In genomic region chr15:27495981-27496401, GRCm38 (mm10) we compare ENCODE assay signal across 10 mouse cellular contexts. TPM values are rescaled to one million over a fixed set of nuclear protein-coding genes. Genes with fewer than 3 reads are reported as not detected.
A peak's percentile ranks its signal among the peaks of the same experiment; 100 is the strongest.
DNase-seq lines count a peak whose midpoint lies in the region; ATAC-seq and TF ChIP-seq lines count a peak whose summit lies in the region.
"Had no signal": no experiment of that assay in that cellular context is flagged by ENCODE, and none has a peak within 500 bp of the region (broad histone marks: within the 10 kb centered on the region; RNA-seq: fewer than 3 reads in every experiment).

No protein-coding gene starts in this region.

- H3K27ac ChIP-seq in forebrain, embryonic 14.5 days (ENCODE audit: low read depth, low read length) = peak overlapping the region; percentile 27; the same call in 1 of the 2 replicates
- H3K27ac ChIP-seq in forebrain, embryonic 13.5 days = no peak overlapping the region
- H3K27ac ChIP-seq in bone marrow, adult 2 months (ENCODE audit: control insufficient read depth, insufficient read depth, low read depth, low read length, poor library complexity) = peak overlapping the region; percentile 50; the same call in 1 of the 2 replicates
- peak overlapping the region; percentile 44; the same call in 1 of the 2 replicates for H3K27ac ChIP-seq in forebrain, embryonic 15.5 days (replicated peaks)
- peak overlapping the region; percentile 96 for H3K27ac ChIP-seq in liver, embryonic 15.5 days (replicated peaks)

- H3K27me3 ChIP-seq in forebrain, embryonic 14.5 days (replicated peaks; ENCODE audit: control insufficient read depth, insufficient read depth, low read length) = no peaks in the 10 kb centered on the region
- H3K27me3 ChIP-seq in forebrain, embryonic 13.5 days = no peaks in the 10 kb centered on the region
- no peaks in the 10 kb centered on the region for H3K27me3 ChIP-seq in forebrain, embryonic 15.5 days
- H3K27me3 ChIP-seq in liver, embryonic 15.5 days = no peaks in the 10 kb centered on the region

- DNase-seq in forebrain, embryonic 14.5 days (ENCODE audit: low spot score) = no peak
- DNase-seq in right cerebral cortex, postnatal 25 days = no peak
- DNase-seq in adipocyte (ENCODE audit: low spot score) = no peak
- no peak for DNase-seq in heart, adult 11 months
- DNase-seq: heart, postnatal 14 days; kidney, postnatal 4 days had no signal

- no peaks in the 10 kb centered on the region for H3K9me3 ChIP-seq in forebrain, embryonic 14.5 days (replicated peaks; ENCODE audit: control insufficient read depth, low read length)
- H3K9me3 ChIP-seq in forebrain, embryonic 13.5 days (replicated peaks) = no peaks in the 10 kb centered on the region
- no peaks in the 10 kb centered on the region for H3K9me3 ChIP-seq in forebrain, embryonic 15.5 days
- no peaks in the 10 kb centered on the region for H3K9me3 ChIP-seq in liver, embryonic 15.5 days (replicated peaks)

- no peak overlapping the region for H3K9ac ChIP-seq in forebrain, embryonic 14.5 days (ENCODE audit: low read length)
- H3K9ac ChIP-seq in forebrain, embryonic 13.5 days = no peak overlapping the region
- H3K9ac ChIP-seq in forebrain, embryonic 15.5 days (replicated peaks) = no peak overlapping the region
- H3K9ac ChIP-seq in liver, embryonic 15.5 days = 0 out of 2 replicates have a peak overlapping the region, but pooled peaks have one; percentile 0

- ATAC-seq in forebrain, embryonic 14.5 days = 0 out of 2 replicates have a peak, but pooled peaks have one; percentile 18
- ATAC-seq in forebrain, embryonic 13.5 days = no peak; the same call in 1 of the 2 replicates
- ATAC-seq in forebrain, embryonic 15.5 days (replicated peaks) = peak; percentile 20; the same call in 1 of the 2 replicates
- no peak for ATAC-seq in liver, embryonic 15.5 days (ENCODE audit: insufficient read depth)

- 55% methylated on average over 5 of the region's 5 CpGs for WGBS in forebrain, embryonic 14.5 days
- WGBS in forebrain, embryonic 13.5 days = 58% methylated on average over 5 of the region's 5 CpGs
- 85% methylated on average over 5 of the region's 5 CpGs for WGBS in bone marrow, adult 2 months
- WGBS in forebrain, embryonic 15.5 days = 51% methylated on average over 5 of the region's 5 CpGs
- WGBS in liver, embryonic 15.5 days (ENCODE audit: insufficient replicate concordance) = 50% methylated on average over 5 of the region's 5 CpGs

- H3K36me3 ChIP-seq in forebrain, embryonic 14.5 days (ENCODE audit: control insufficient read depth, insufficient read depth, low read length) = no peaks in the 10 kb centered on the region
- H3K36me3 ChIP-seq in forebrain, embryonic 13.5 days (ENCODE audit: poor library complexity, severe bottlenecking) = no peaks in the 10 kb centered on the region
- no peaks in the 10 kb centered on the region for H3K36me3 ChIP-seq in forebrain, embryonic 15.5 days
- H3K36me3 ChIP-seq in liver, embryonic 15.5 days (replicated peaks) = no peaks in the 10 kb centered on the region

- TF ChIP-seq CTCF in bone marrow, adult 2 months (IDR thresholded peaks at IDR 0.05; ENCODE audit: control insufficient read depth, insufficient read depth, low read length) = no peak

- H3K4me3 ChIP-seq in forebrain, embryonic 14.5 days (ENCODE audit: low read depth, low read length) = no peak overlapping the region
- no peak overlapping the region for H3K4me3 ChIP-seq in forebrain, embryonic 13.5 days
- no peak overlapping the region for H3K4me3 ChIP-seq in bone marrow, adult 2 months (replicated peaks; ENCODE audit: control insufficient read depth, low read depth, low read length)
- H3K4me3 ChIP-seq in forebrain, embryonic 15.5 days = no peak overlapping the region
- H3K4me3 ChIP-seq in liver, embryonic 15.5 days (replicated peaks) = no peak overlapping the region

- no peak overlapping the region for H3K4me2 ChIP-seq in forebrain, embryonic 14.5 days (ENCODE audit: low read length)
- no peak overlapping the region for H3K4me2 ChIP-seq in forebrain, embryonic 13.5 days
- no peak overlapping the region for H3K4me2 ChIP-seq in forebrain, embryonic 15.5 days (replicated peaks)
- peak overlapping the region; percentile 73; the same call in 1 of the 2 replicates for H3K4me2 ChIP-seq in liver, embryonic 15.5 days

- peaks cover 6% of the 10 kb centered on the region; the same call in 1 of the 2 replicates for H3K4me1 ChIP-seq in forebrain, embryonic 14.5 days (ENCODE audit: control insufficient read depth, insufficient read depth, low read length)
- peaks cover 33% of the 10 kb centered on the region for H3K4me1 ChIP-seq in forebrain, embryonic 13.5 days
- peaks cover 4% of the 10 kb centered on the region for H3K4me1 ChIP-seq in bone marrow, adult 2 months (ENCODE audit: control insufficient read depth, insufficient read depth, low read length)
- peaks cover 21% of the 10 kb centered on the region for H3K4me1 ChIP-seq in forebrain, embryonic 15.5 days
- H3K4me1 ChIP-seq in liver, embryonic 15.5 days (replicated peaks) = peaks cover 97% of the 10 kb centered on the region

- TF ChIP-seq POLR2A in bone marrow, adult 2 months (IDR thresholded peaks at IDR 0.05; ENCODE audit: borderline replicate concordance, control insufficient read depth, low read depth, low read length) = no peak

RNA-seq across cellular contexts. Expression of gene Ank, which starts 29.5 kb away (rescaled TPM):
- polyA plus RNA-seq in forebrain, embryonic 14.5 days (2014; fragmentation: Nextera tagmentation; extraction: Ambion mirVana) = 13.7 and 13.9 TPM in 2 replicates
- polyA plus RNA-seq in forebrain, embryonic 13.5 days (2015; fragmentation: Nextera tagmentation; extraction: Ambion mirVana) = 9.2 and 9.7 TPM in 2 replicates
- polyA plus RNA-seq in bone marrow, adult 2 months (2011; ENCODE audit: insufficient read depth, insufficient read length, low replicate concordance, missing spikeins) = 20.7 and 26.7 TPM in 2 replicates
- 16.7 and 17.1 TPM in 2 replicates for polyA plus RNA-seq in forebrain, embryonic 15.5 days (2015; fragmentation: Nextera tagmentation; extraction: Ambion mirVana)
- polyA plus RNA-seq in liver, embryonic 15.5 days (2015; fragmentation: Nextera tagmentation; extraction: Ambion mirVana) = 10.5 and 10.8 TPM in 2 replicates

Comparison
In these comparisons a context has a peak if more than half of its experiments do, and no peak if none do; other contexts are left out.
1. ATAC-seq: peak in forebrain, embryonic 14.5 days (single experiment) and forebrain, embryonic 15.5 days (single experiment); none in forebrain, embryonic 13.5 days (single experiment) and liver, embryonic 15.5 days (single experiment).